Mouse (Mus musculus) hindbrain, embryonic 16.5 days (tissue): Measurements from ENCODE around the gene Ficd. TPM values are rescaled to one million over a fixed set of nuclear protein-coding genes. Genes with fewer than 3 reads are reported as not detected.
"Not testable (repeated sequence)": the region's sequence is repeated elsewhere in the genome, so short reads cannot be mapped to it uniquely, and the experiment has no call there.

Experiments used
- ATAC-seq: fragments of 200-750 bp; cut with Nextera tagmentation; 2 replicates; pipeline ENCODE4 v1.8.0; 2017; ENCODE audit warnings: moderate TSS enrichment, moderate library complexity
- H3K27ac ChIP-seq: fragments of 300-500 bp; sonication (generic); 2 replicates; pipeline ENCODE4 v1.5.1; 2014; ENCODE audit warnings: low read depth, mild to moderate bottlenecking, control low read depth, low read length, moderate library complexity
- H3K27me3 ChIP-seq: fragments of 300-500 bp; sonication (generic); replicated peaks from 2 replicates; pipeline ENCODE4 v1.6.1; 2014; ENCODE audit warnings: low read length; ENCODE audit not compliant: control insufficient read depth, insufficient read depth
- H3K36me3 ChIP-seq: fragments of 300-500 bp; sonication (generic); 2 replicates; pipeline ENCODE4 v1.6.1; 2014; ENCODE audit warnings: mild to moderate bottlenecking, low read length, moderate library complexity, mixed read lengths; ENCODE audit not compliant: control insufficient read depth, insufficient read depth
- H3K4me1 ChIP-seq: fragments of 300-500 bp; sonication (generic); 2 replicates; pipeline ENCODE4 v1.6.1; 2014; ENCODE audit warnings: low read depth, low read length; ENCODE audit not compliant: control insufficient read depth, insufficient read depth
- H3K4me2 ChIP-seq: fragments of 300-500 bp; sonication (generic); 2 replicates; pipeline ENCODE4 v1.6.1; 2014; ENCODE audit warnings: mild to moderate bottlenecking, low read length, control low read depth, moderate library complexity
- H3K4me3 ChIP-seq: fragments of 300-500 bp; sonication (generic); 2 replicates; pipeline ENCODE4 v1.5.1; 2014; ENCODE audit warnings: mild to moderate bottlenecking, low read length, control low read depth, moderate library complexity
- H3K9ac ChIP-seq: fragments of 300-500 bp; sonication (generic); 2 replicates; pipeline ENCODE4 v1.6.1; 2014; ENCODE audit warnings: low read depth, mild to moderate bottlenecking, control low read depth, low read length, moderate library complexity
- H3K9me3 ChIP-seq: fragments of 300-500 bp; sonication (generic); 2 replicates; pipeline ENCODE4 v1.6.1; 2014; ENCODE audit warnings: mild to moderate bottlenecking, low read length, moderate library complexity; ENCODE audit not compliant: control insufficient read depth
- WGBS: fragments of 180-500 bp; shearing (Covaris S2); extraction: QIAGEN DNeasy Blood & Tissue Kit; methylation state at CpG from one replicate; pipeline ENCODE4 v1.1.7; 2014; 5-methylcytosine and 5-hydroxymethylcytosine counted together
- polyA plus RNA-seq: library from polyadenylated mRNA; unstranded; fragments of >200 nt; fragmentation: Nextera tagmentation; extraction: Ambion mirVana; gene quantifications from 2 replicates; pipeline ENCODE4 v1.2.1, GENCODE M21; 2015

Gene Ficd
- polyA plus RNA-seq, 1 experiment from 2014 or later: 10.9 TPM

- not testable (repeated sequence) for H3K4me2 ChIP-seq, H3K27me3 ChIP-seq, H3K9me3 ChIP-seq, H3K36me3 ChIP-seq, H3K4me1 ChIP-seq, H3K9ac ChIP-seq, H3K27ac ChIP-seq, H3K4me3 ChIP-seq, ATAC-seq
- WGBS: 27% methylated on average over 3 of the region's 3 CpGs
Observed at GRCm38 (mm10) chr5:113784104-113784503, 48.5 kb downstream of the Ficd start.

DNA sequence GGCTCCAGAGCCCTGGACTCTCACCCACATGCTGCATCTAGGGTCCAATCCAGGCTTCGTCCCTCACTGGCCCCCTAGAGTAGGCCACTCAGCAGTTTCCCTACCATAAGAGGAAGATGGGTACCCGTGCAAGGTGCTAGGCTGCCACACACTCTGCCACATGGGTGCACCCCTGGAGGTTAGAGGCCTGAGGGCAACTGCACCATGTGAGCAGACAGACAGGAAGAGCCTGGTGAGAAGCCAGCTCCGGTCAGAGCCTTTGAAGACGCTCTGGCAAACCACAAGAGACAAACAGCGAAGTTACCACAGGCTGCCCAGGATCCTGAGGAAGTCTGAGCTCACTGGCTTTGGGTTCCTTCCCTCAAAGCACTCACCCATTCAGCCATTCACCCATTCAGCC, 51.4 kb downstream of the Ficd start:
- no peaks in the 10 kb centered on the region for H3K4me1 ChIP-seq
- no peak for ATAC-seq
- no peak overlapping the region for H3K4me2 ChIP-seq
- peaks cover 5% of the 10 kb centered on the region for H3K27me3 ChIP-seq
- no peak overlapping the region for H3K9ac ChIP-seq
- 86% methylated on average over 5 of the region's 5 CpGs for WGBS
- no peak overlapping the region for H3K4me3 ChIP-seq
- no peaks in the 10 kb centered on the region for H3K36me3 ChIP-seq
- H3K9me3 ChIP-seq: no peaks in the 10 kb centered on the region
- H3K27ac ChIP-seq: no peak overlapping the region

DNA sequence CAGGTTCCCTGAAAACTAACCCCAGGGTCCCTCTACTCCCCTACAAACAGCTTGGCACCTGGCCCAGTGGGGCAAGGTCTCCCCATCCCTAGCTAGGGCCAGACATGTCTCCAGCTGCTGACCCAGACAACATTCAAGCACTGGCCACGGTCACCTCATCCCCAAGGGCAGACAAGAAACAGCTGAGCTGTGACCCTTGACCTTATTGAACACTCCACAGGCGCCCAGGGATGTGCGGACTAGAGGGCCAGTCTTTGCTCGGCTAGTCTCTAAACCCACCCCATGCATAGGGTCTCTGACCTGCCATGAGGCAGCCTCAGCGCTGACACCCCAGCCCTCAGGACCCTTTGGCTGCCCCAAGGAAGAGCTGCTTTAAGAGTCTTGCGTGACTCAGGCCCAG, 53.0 kb downstream of the Ficd start:
- H3K36me3 ChIP-seq: no peaks in the 10 kb centered on the region
- no peak overlapping the region for H3K4me2 ChIP-seq
- 35% methylated on average over 6 of the region's 6 CpGs for WGBS
- no peaks in the 10 kb centered on the region for H3K4me1 ChIP-seq
- no peaks in the 10 kb centered on the region for H3K9me3 ChIP-seq
- H3K9ac ChIP-seq: no peak overlapping the region
- H3K27ac ChIP-seq: no peak overlapping the region
- H3K4me3 ChIP-seq: no peak overlapping the region
- H3K27me3 ChIP-seq: peaks cover 2% of the 10 kb centered on the region
- no peak for ATAC-seq

DNA sequence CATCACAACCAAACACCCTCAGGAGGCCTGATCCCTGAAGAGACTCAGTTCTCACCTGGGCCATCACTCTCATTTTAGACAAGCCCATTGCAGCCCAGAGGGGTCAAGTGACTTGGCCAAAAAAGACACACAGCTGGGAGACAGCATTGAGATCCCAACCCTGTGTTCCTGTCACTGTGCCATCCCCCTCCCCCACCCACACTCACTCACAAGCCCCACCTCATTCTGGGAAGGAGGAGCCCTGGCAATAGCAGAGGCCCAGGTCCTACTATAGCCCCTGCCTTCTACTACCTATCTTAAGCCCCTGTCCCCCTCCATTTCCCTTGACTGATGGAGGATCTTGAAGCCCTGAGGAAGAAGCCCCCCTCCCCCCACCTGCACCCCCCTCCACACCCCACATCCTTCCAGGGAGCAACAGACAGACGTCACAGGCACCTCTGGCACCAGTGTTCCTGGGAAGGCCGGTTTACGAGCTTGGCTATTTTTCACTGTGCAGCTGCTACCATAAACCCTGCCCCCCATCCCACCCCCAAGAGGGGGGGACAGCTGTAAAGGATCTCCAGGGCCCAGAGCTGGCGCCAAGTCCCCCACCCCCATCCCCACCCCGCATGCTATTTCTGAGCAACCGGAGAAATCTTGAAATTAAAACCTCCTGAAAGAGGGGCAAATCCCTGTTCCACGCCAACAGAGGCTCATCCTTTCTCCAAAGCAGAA, 53.6 kb downstream of the Ficd start:
- H3K9ac ChIP-seq: no peak overlapping the region
- no peak overlapping the region for H3K27ac ChIP-seq
- WGBS: 45% methylated on average over 7 of the region's 7 CpGs
- H3K4me1 ChIP-seq: no peaks in the 10 kb centered on the region
- no peaks in the 10 kb centered on the region for H3K27me3 ChIP-seq
- H3K36me3 ChIP-seq: no peaks in the 10 kb centered on the region
- no peak overlapping the region for H3K4me3 ChIP-seq
- H3K9me3 ChIP-seq: no peaks in the 10 kb centered on the region
- H3K4me2 ChIP-seq: no peak overlapping the region
- no peak for ATAC-seq

Other genes with a start within 250 kb of the Ficd start
- gene Wscd2, start 245.5 kb upstream of the Ficd start, polyA plus RNA-seq: 13.3 and 14.5 TPM in 2 replicates
- gene Cmklr1, start 85.4 kb upstream of the Ficd start, polyA plus RNA-seq: 1.2 and 1.6 TPM in 2 replicates
- not detected in 2 replicates for gene 1700069L16Rik, start 11.0 kb upstream of the Ficd start, polyA plus RNA-seq
- gene Sart3, start 36.7 kb downstream of the Ficd start, polyA plus RNA-seq: 37.7 and 39.0 TPM in 2 replicates
- 86.8 and 94.0 TPM in 2 replicates for gene Iscu, start 36.9 kb downstream of the Ficd start, polyA plus RNA-seq
- 7.9 and 10.4 TPM in 2 replicates for gene Tmem119, start 64.7 kb downstream of the Ficd start, polyA plus RNA-seq
- gene Selplg, start 96.8 kb downstream of the Ficd start, polyA plus RNA-seq: 1.9 and 2.5 TPM in 2 replicates
- gene Coro1c, start 173.0 kb downstream of the Ficd start, polyA plus RNA-seq: 176 and 191 TPM in 2 replicates